Mouse (Mus musculus): ENCODE results near the gene Glipr2.
A peak's percentile ranks its signal among the peaks of the same experiment; 100 is the strongest.

DNA sequence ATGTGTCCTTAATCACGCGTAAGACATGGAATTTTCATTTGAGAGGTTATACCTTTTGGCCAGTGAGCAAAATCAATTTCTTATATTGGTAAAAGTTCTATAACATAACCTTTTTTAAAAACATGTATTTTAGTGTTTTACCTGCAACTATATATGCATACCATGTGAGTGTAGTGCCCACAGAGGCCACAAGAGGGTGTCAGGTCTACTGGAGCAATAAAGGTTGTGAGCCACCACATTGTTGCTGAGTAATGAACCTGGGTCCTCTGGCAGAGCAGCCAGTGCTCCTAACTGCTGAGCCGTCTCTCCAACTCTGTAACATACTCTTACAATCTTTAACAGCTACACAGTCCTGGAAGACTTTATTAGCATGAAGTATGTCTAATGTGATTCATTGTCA, 29.4 kb upstream of the Glipr2 start:
- TF ChIP-seq CTCF (IDR thresholded peaks at IDR 0.05; ENCODE audit: low read depth), result peak; percentile 74
- TF ChIP-seq EP300 (IDR thresholded peaks at IDR 0.05; ENCODE audit: low read depth), result no peak

Measured in liver, embryonic 14.5 days (tissue).